Mouse (Mus musculus) ES-E14 (cell line): ENCODE data around the gene Arhgap23.

Source experiments
- CHD2 ChIP-seq: IDR thresholded peaks from 2 replicates; pipeline ENCODE4 v1.6.1; 2014; ENCODE audit warnings: mild to moderate bottlenecking, low read depth, low read length, inconsistent platforms
- MAFK ChIP-seq: IDR thresholded peaks from 2 replicates; pipeline ENCODE4 v1.6.1; 2014; ENCODE audit warnings: mild to moderate bottlenecking, low read depth, low read length, inconsistent platforms; ENCODE audit not compliant: insufficient read depth
- ZC3H11A ChIP-seq: IDR thresholded peaks from 2 replicates; pipeline ENCODE4 v1.6.1; 2012; ENCODE audit warnings: low read depth, mild to moderate bottlenecking, inconsistent platforms, low read length, borderline replicate concordance
- ZNF384 ChIP-seq: IDR thresholded peaks from 2 replicates; pipeline ENCODE4 v1.6.1; 2012; ENCODE audit warnings: low read depth, low read length, inconsistent platforms

- TF ChIP-seq ZNF384 = no peak
- TF ChIP-seq CHD2 = no peak
- TF ChIP-seq MAFK = no peak
- TF ChIP-seq ZC3H11A = no peak
Measured at GRCm38 (mm10) chr11:97383017-97383416, 32.3 kb upstream of the Arhgap23 start.
